Mouse (Mus musculus): Measurements from ENCODE around the gene Ttpal. TPM values are rescaled to one million over a fixed set of nuclear protein-coding genes. Genes with fewer than 3 reads are reported as not detected.

Gene Ttpal
- polyA plus RNA-seq, 1 experiment from 2014 or later: 10.4 TPM

DNA sequence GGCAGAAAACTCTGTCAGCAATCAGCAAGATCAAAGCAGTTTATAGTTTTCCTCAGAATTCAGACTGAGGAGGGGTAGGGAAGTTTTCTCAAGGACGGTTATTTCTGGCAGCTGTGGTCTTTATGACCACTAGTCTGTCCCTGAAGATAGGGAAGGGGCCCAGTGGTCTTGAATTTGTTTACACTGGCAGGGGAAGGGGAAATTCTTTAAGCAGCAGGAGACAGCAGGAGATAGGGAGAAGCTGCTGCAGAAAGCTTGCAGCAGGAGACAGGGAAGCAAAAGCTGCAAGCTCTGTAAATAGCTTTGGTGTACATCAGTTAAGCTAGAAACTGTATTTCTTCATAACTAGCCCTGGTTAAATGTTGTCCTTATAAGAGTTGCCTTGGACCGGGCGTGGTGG is 39.6 kb downstream of the Ttpal start:
- ATAC-seq: no peak
- Histone ChIP-seq H3K4me1 (replicated peaks; ENCODE audit: control insufficient read depth, insufficient read depth, low read length) (peaks cover 15% of the 10 kb centered on the region; the same call in 1 of the 2 replicates), H3K4me3 (ENCODE audit: low read depth, low read length) (no peak overlapping the region), H3K9me3 (ENCODE audit: control insufficient read depth) (no peaks in the 10 kb centered on the region), H3K9ac (ENCODE audit: low read depth, low read length) (no peak overlapping the region), H3K36me3 (ENCODE audit: control insufficient read depth, insufficient read depth) (peaks cover 10% of the 10 kb centered on the region; the same call in 1 of the 2 replicates), H3K27ac (ENCODE audit: low read depth, low read length) (peak overlapping the region; percentile 6; the same call in 1 of the 2 replicates), H3K4me2 (replicated peaks; ENCODE audit: low read depth) (peak overlapping the region; percentile 40), H3K27me3 (replicated peaks; ENCODE audit: control insufficient read depth, insufficient read depth, low read length) (no peaks in the 10 kb centered on the region)
- WGBS: 22% methylated on average over 3 of the region's 3 CpGs
- TF ChIP-seq CTCF (IDR thresholded peaks at IDR 0.05; ENCODE audit: low read depth): no peak

- Histone ChIP-seq H3K9ac (ENCODE audit: low read depth, low read length) (peak overlapping the region; percentile 93; the same call in 1 of the 2 replicates), H3K4me2 (replicated peaks; ENCODE audit: low read depth) (peak overlapping the region; percentile 63), H3K4me3 (ENCODE audit: low read depth, low read length) (peak overlapping the region; percentile 72), H3K9me3 (ENCODE audit: control insufficient read depth) (no peaks in the 10 kb centered on the region), H3K27ac (ENCODE audit: low read depth, low read length) (peak overlapping the region; percentile 50), H3K4me1 (replicated peaks; ENCODE audit: control insufficient read depth, insufficient read depth, low read length) (peaks cover 15% of the 10 kb centered on the region; the same call in 1 of the 2 replicates), H3K36me3 (ENCODE audit: control insufficient read depth, insufficient read depth) (peaks cover 8% of the 10 kb centered on the region; the same call in 1 of the 2 replicates), H3K27me3 (replicated peaks; ENCODE audit: control insufficient read depth, insufficient read depth, low read length) (no peaks in the 10 kb centered on the region)
- 63% methylated on average over 30 of the region's 30 CpGs for WGBS
- TF ChIP-seq CTCF (IDR thresholded peaks at IDR 0.05; ENCODE audit: low read depth): no peak
- no peak for ATAC-seq
Observed at GRCm38 (mm10) chr2:163642685-163643575, 40.8 kb downstream of the Ttpal start.

GRCm38 (mm10) chr2:163643576-163643971 is 41.5 kb downstream of the Ttpal start:
- 32% methylated on average over 2 of the region's 2 CpGs for WGBS
- H3K4me3 ChIP-seq (ENCODE audit: low read depth, low read length): peak overlapping the region; percentile 72
- no peaks in the 10 kb centered on the region for H3K9me3 ChIP-seq (ENCODE audit: control insufficient read depth)
- peaks cover 8% of the 10 kb centered on the region; the same call in 1 of the 2 replicates for H3K36me3 ChIP-seq (ENCODE audit: control insufficient read depth, insufficient read depth)
- H3K27me3 ChIP-seq (replicated peaks; ENCODE audit: control insufficient read depth, insufficient read depth, low read length): no peaks in the 10 kb centered on the region
- H3K27ac ChIP-seq (ENCODE audit: low read depth, low read length): peak overlapping the region; percentile 98; the same call in 1 of the 2 replicates
- TF ChIP-seq CTCF (IDR thresholded peaks at IDR 0.05; ENCODE audit: low read depth): no peak
- peak overlapping the region; percentile 63 for H3K4me2 ChIP-seq (replicated peaks; ENCODE audit: low read depth)
- peaks cover 15% of the 10 kb centered on the region; the same call in 1 of the 2 replicates for H3K4me1 ChIP-seq (replicated peaks; ENCODE audit: control insufficient read depth, insufficient read depth, low read length)
- ATAC-seq: no peak
- peak overlapping the region; percentile 93 for H3K9ac ChIP-seq (ENCODE audit: low read depth, low read length)

DNA sequence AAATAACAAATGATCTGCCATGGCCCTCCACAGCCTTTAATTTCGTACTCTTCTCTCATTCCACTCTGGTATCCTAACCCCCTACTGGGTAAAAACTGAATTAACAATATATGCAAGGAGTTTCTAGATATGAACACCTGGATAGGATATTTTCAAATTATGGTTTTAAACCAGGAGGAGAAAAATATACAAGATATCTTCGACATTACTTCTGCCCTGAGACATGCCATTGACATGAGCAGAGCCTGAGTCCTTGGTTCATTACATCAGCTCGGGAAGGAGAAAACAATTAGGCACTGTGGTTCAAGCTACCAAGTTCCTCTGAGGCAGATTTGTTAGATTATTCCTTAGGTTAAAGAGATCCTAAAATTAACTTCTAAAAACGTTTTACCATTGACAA is 41.9 kb downstream of the Ttpal start:
- peak; percentile 41 for TF ChIP-seq CTCF (IDR thresholded peaks at IDR 0.05; ENCODE audit: low read depth)
- Histone ChIP-seq H3K4me1 (replicated peaks; ENCODE audit: control insufficient read depth, insufficient read depth, low read length) (peaks cover 15% of the 10 kb centered on the region; the same call in 1 of the 2 replicates), H3K4me3 (ENCODE audit: low read depth, low read length) (peak overlapping the region; percentile 72), H3K27ac (ENCODE audit: low read depth, low read length) (peak overlapping the region; percentile 98), H3K27me3 (replicated peaks; ENCODE audit: control insufficient read depth, insufficient read depth, low read length) (no peaks in the 10 kb centered on the region), H3K9ac (ENCODE audit: low read depth, low read length) (peak overlapping the region; percentile 93), H3K9me3 (ENCODE audit: control insufficient read depth) (no peaks in the 10 kb centered on the region), H3K36me3 (ENCODE audit: control insufficient read depth, insufficient read depth) (peaks cover 8% of the 10 kb centered on the region; the same call in 1 of the 2 replicates), H3K4me2 (replicated peaks; ENCODE audit: low read depth) (peak overlapping the region; percentile 63)
- ATAC-seq: no peak
- WGBS: 1% methylated on average over 4 of the region's 4 CpGs

- Histone ChIP-seq H3K27ac (ENCODE audit: low read depth, low read length) (peak within 1 kb of the TSS; percentile 98), H3K4me2 (replicated peaks; ENCODE audit: low read depth) (peak within 1 kb of the TSS; percentile 63), H3K9ac (ENCODE audit: low read depth, low read length) (peak within 1 kb of the TSS; percentile 93), H3K4me1 (replicated peaks; ENCODE audit: control insufficient read depth, insufficient read depth, low read length) (peaks cover 11% of the 10 kb centered on the region; the same call in 1 of the 2 replicates), H3K27me3 (replicated peaks; ENCODE audit: control insufficient read depth, insufficient read depth, low read length) (no peaks in the 10 kb centered on the region), H3K36me3 (ENCODE audit: control insufficient read depth, insufficient read depth) (peaks cover 8% of the 10 kb centered on the region; the same call in 1 of the 2 replicates), H3K4me3 (ENCODE audit: low read depth, low read length) (peak within 1 kb of the TSS; percentile 72), H3K9me3 (ENCODE audit: control insufficient read depth) (no peaks in the 10 kb centered on the region)
- TF ChIP-seq CTCF (IDR thresholded peaks at IDR 0.05; ENCODE audit: low read depth): peak; percentile 77
- under 1% methylated on average over 71 of the region's 74 CpGs for WGBS
- peak; percentile 95 for ATAC-seq
Observed at GRCm38 (mm10) chr2:163644575-163645385, 42.7 kb downstream of the Ttpal start, which contains the start of gene Serinc3. Serinc3 (minus strand) TSS chr2:163645131.

All from intestine, postnatal 0 days (tissue).